Mouse (Mus musculus) G1E (cell line): ENCODE data around the gene Rnf150.

Experiments used
- CTCF ChIP-seq: IDR thresholded peaks from 2 replicates; pipeline ENCODE4 v1.5.1; 2012; ENCODE audit warnings: low read depth, low read length, inconsistent platforms, mixed read lengths
- GATA1 ChIP-seq: IDR thresholded peaks from 2 replicates; pipeline ENCODE4 v1.6.1; 2012; ENCODE audit warnings: borderline replicate concordance, low read length, inconsistent platforms, mixed read lengths
- POLR2AphosphoS5 ChIP-seq: IDR thresholded peaks from 2 replicates; pipeline ENCODE4 v1.6.1; 2012; ENCODE audit warnings: low read depth, low read length, inconsistent platforms; ENCODE audit not compliant: insufficient replicate concordance
- TAL1 ChIP-seq: conservative IDR thresholded peaks from 2 replicates; pipeline ENCODE4 v1.6.1; 2012; ENCODE audit warnings: low read depth, low read length, inconsistent platforms, mixed read lengths

GRCm38 (mm10) chr8:83100041-83100440 is 236.9 kb downstream of the Rnf150 start:
- TF ChIP-seq CTCF: no peak
- no peak for TF ChIP-seq GATA1
- no peak for TF ChIP-seq TAL1
- no peak for TF ChIP-seq POLR2AphosphoS5
